Mouse (Mus musculus) CH12.LX (cell line): Measurements from ENCODE around the gene Dnmbp. TPM values are rescaled to one million over a fixed set of nuclear protein-coding genes. Genes with fewer than 3 reads are reported as not detected.

Experiments used
- DNase-seq: peaks from one replicate; pipeline ENCODE4 v3.0.0-alpha.2; 2013; ENCODE audit errors: extremely low read depth
- H3K27ac ChIP-seq: 2 replicates; pipeline ENCODE4 v1.5.1; 2012; ENCODE audit warnings: low read depth, mild to moderate bottlenecking, control low read depth, moderate library complexity; ENCODE audit not compliant: insufficient read depth
- H3K27me3 ChIP-seq: replicated peaks from 2 replicates; pipeline ENCODE3; 2012; ENCODE audit warnings: inconsistent platforms
- H3K36me3 ChIP-seq, 2 experiments: replicated peaks in 1 of 2; 2 replicates each; pipeline versions ENCODE3 to v1.6.1; 2012; ENCODE audit warnings: inconsistent platforms in 1 of 2, low read length in 1 of 2, mild to moderate bottlenecking in 1 of 2, mixed read lengths in 1 of 2, moderate library complexity in 1 of 2; ENCODE audit not compliant: control insufficient read depth in 1 of 2, insufficient read depth in 1 of 2
- H3K4me1 ChIP-seq, 2 experiments: 2 replicates each; pipeline ENCODE4 v1.6.1; 2012; ENCODE audit warnings: inconsistent platforms in 1 of 2, moderate library complexity in 1 of 2; ENCODE audit not compliant: insufficient read depth in 2 of 2, control insufficient read depth in 1 of 2
- H3K4me2 ChIP-seq: 2 replicates; pipeline ENCODE4 v1.6.1; 2012; ENCODE audit warnings: low read depth, mild to moderate bottlenecking, control low read depth; ENCODE audit not compliant: poor library complexity, insufficient read depth, severe bottlenecking
- H3K4me3 ChIP-seq, 3 experiments: fragments of 150-350 bp in 1 of 3; sonication (generic) in 1 of 3; replicated peaks in 1 of 3; 2 replicates each; pipeline versions ENCODE3 to v1.5.1; 2011 to 2012; ENCODE audit warnings: low read depth in 2 of 3, low read length in 2 of 3, mild to moderate bottlenecking in 2 of 3, moderate library complexity in 2 of 3, control low read depth in 1 of 3, improper control_type of control experiment in 1 of 3, inconsistent platforms in 1 of 3, mixed read lengths in 1 of 3; ENCODE audit not compliant: poor library complexity in 1 of 3
- H3K79me2 ChIP-seq: replicated peaks from 2 replicates; pipeline ENCODE4 v1.6.1; 2012; ENCODE audit warnings: mild to moderate bottlenecking, moderate library complexity; ENCODE audit not compliant: control insufficient read depth, poor library complexity, insufficient read depth, severe bottlenecking; ENCODE audit errors: extremely low read depth
- H3K9ac ChIP-seq: 2 replicates; pipeline ENCODE4 v1.6.1; 2012; ENCODE audit warnings: low read depth, mild to moderate bottlenecking, control low read depth, moderate library complexity; ENCODE audit not compliant: insufficient read depth
- H3K9me3 ChIP-seq: replicated peaks from 2 replicates; pipeline ENCODE3; 2012; ENCODE audit warnings: low read length, inconsistent platforms, mixed read lengths
- CTCF ChIP-seq, 2 experiments: IDR thresholded peaks in 1 of 2; conservative IDR thresholded peaks in 1 of 2; 2 replicates each; pipeline ENCODE4 v1.5.1; 2011 to 2012; ENCODE audit warnings: low read depth in 2 of 2, low read length in 2 of 2, improper control_type of control experiment in 1 of 2, inconsistent platforms in 1 of 2, mild to moderate bottlenecking in 1 of 2, moderate library complexity in 1 of 2
- E2F4 ChIP-seq: IDR thresholded peaks from 2 replicates; pipeline ENCODE4 v1.6.1; 2011; ENCODE audit warnings: low read depth, low read length, improper control_type of control experiment; ENCODE audit not compliant: insufficient replicate concordance
- GABPA ChIP-seq: IDR thresholded peaks from 2 replicates; pipeline ENCODE4 v1.6.1; 2012; ENCODE audit warnings: low read depth, low read length, improper control_type of control experiment, inconsistent platforms; ENCODE audit not compliant: insufficient replicate concordance
- HCFC1 ChIP-seq: IDR thresholded peaks from 2 replicates; pipeline ENCODE4 v1.6.1; 2012; ENCODE audit warnings: low read depth, mild to moderate bottlenecking, inconsistent platforms, low read length, improper control_type of control experiment
- JUN ChIP-seq: IDR thresholded peaks from 2 replicates; pipeline ENCODE4 v1.6.1; 2011; ENCODE audit warnings: low read depth, mild to moderate bottlenecking, low read length, improper control_type of control experiment, moderate library complexity; ENCODE audit not compliant: insufficient read depth
- KAT2A ChIP-seq: IDR thresholded peaks from 2 replicates; pipeline ENCODE4 v1.6.1; 2012; ENCODE audit warnings: low read length, improper control_type of control experiment, inconsistent platforms; ENCODE audit not compliant: insufficient replicate concordance
- MAZ ChIP-seq: IDR thresholded peaks from 2 replicates; pipeline ENCODE4 v1.6.1; 2012; ENCODE audit warnings: low read depth, mild to moderate bottlenecking, inconsistent platforms, low read length, improper control_type of control experiment, moderate library complexity
- MEF2A ChIP-seq: IDR thresholded peaks from 2 replicates; pipeline ENCODE4 v1.6.1; 2014; ENCODE audit warnings: low read depth, mild to moderate bottlenecking, inconsistent platforms, low read length, improper control_type of control experiment, borderline replicate concordance
- MYC ChIP-seq: IDR thresholded peaks from 2 replicates; pipeline ENCODE4 v1.6.1; 2011; ENCODE audit warnings: low read depth, mild to moderate bottlenecking, improper control_type of control experiment, low read length
- NRF1 ChIP-seq: IDR thresholded peaks from 2 replicates; pipeline ENCODE4 v1.6.1; 2014; ENCODE audit warnings: low read depth, mild to moderate bottlenecking, inconsistent platforms, low read length, improper control_type of control experiment, moderate library complexity
- POLR2A ChIP-seq: IDR thresholded peaks from 2 replicates; pipeline ENCODE4 v1.6.1; 2011; ENCODE audit warnings: low read depth, mild to moderate bottlenecking, improper control_type of control experiment, low read length
- RCOR1 ChIP-seq: conservative IDR thresholded peaks from 2 replicates; pipeline ENCODE4 v1.6.1; 2012; ENCODE audit warnings: low read depth, mild to moderate bottlenecking, inconsistent platforms, low read length, improper control_type of control experiment
- UBTF ChIP-seq: IDR thresholded peaks from 2 replicates; pipeline ENCODE4 v1.6.1; 2012; ENCODE audit warnings: low read depth, mild to moderate bottlenecking, inconsistent platforms, low read length, improper control_type of control experiment, moderate library complexity
- USF2 ChIP-seq: conservative IDR thresholded peaks from 2 replicates; pipeline ENCODE4 v1.6.1; 2011; ENCODE audit warnings: low read depth, low read length, improper control_type of control experiment
- ZC3H11A ChIP-seq: IDR thresholded peaks from 2 replicates; pipeline ENCODE4 v1.6.1; 2012; ENCODE audit warnings: low read depth, mild to moderate bottlenecking, inconsistent platforms, low read length, improper control_type of control experiment
- ZKSCAN1 ChIP-seq: IDR thresholded peaks from 2 replicates; pipeline ENCODE4 v1.6.1; 2012; ENCODE audit warnings: low read depth, inconsistent platforms, low read length, improper control_type of control experiment, borderline replicate concordance
- dilution Hi-C: fragments of 300-500 bp; cut with MboI; formaldehyde crosslinking; loops from 2 replicates; pipeline ENCODE4 v1.14.3; 2020; ENCODE audit warnings: low sequenced_read_pairs; ENCODE audit not compliant: extremely low pct_unique_long_range_greater_than_20kb, extremely low pct_ligation_motif_present
- in situ Hi-C: fragments of 300-500 bp; cut with MboI; formaldehyde crosslinking; loops from 3 replicates; pipeline ENCODE4 v1.14.3; 2019; ENCODE audit warnings: low sequenced_read_pairs, low pct_ligation_motif_present, low pct_unique_long_range_greater_than_20kb, mixed read lengths
- polyA plus RNA-seq: library from polyadenylated mRNA; unstranded; fragments of >175 nt; gene quantifications from 2 replicates; pipeline ENCODE4 v1.2.1, GENCODE M21; 2012; ENCODE audit warnings: low read depth; ENCODE audit not compliant: insufficient read length
- total RNA-seq, 2 experiments: library from RNA; depleted of rRNA; stranded (reverse); fragments of 300-350 nt in 1 of 2; fragments of >200 nt in 1 of 2; gene quantifications; 2 replicates each; pipeline ENCODE4 v1.2.3; 2012 to 2014

The Dnmbp gene
- total and polyA plus RNA-seq, 3 experiments: 1.8 to 5.4 (median 2.3) TPM

DNA sequence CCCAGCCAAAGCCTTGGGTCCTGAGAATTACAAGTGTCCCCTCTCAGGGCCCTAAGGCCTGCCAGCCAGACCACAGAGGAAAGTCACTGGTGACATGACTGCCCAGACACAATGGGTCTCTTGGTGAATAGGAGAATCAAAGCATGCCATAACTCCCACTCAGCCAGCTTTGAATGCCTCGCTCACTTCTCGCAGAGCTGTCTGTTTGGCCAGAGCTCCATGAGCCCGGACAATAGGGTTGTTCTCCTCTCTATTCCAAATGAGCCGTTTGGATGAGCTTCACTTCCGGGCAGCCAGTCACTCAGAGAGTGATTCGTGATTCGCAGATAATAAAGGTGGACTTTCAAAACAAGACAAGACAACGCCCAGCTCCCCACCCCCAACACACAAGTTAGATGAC lies 34.9 kb downstream of the Dnmbp start:
- Histone ChIP-seq H3K79me2 (no peaks in the 10 kb centered on the region), H3K4me1 (peaks cover 0 to 3% of the 10 kb centered on the region in 2 experiments; a peak in 2 of 4 replicates), H3K9ac (no peak overlapping the region), H3K4me3 (no peak overlapping the region), H3K27me3 (no peaks in the 10 kb centered on the region), H3K4me2 (no peak overlapping the region), H3K27ac (no peak overlapping the region), H3K36me3 (peaks cover 0 to 62% of the 10 kb centered on the region in 2 experiments), H3K9me3 (no peaks in the 10 kb centered on the region)
- dilution Hi-C loops (no loop called here), in situ Hi-C loops (loop anchor here (10.0 kb wide), 1 partner anchor 150 kb away; the partner anchor contains the start of genes Cox15 and Cutc)
- DNase-seq: no peak
- TF ChIP-seq USF2 (no peak), MEF2A (no peak), JUN (no peak)

DNA sequence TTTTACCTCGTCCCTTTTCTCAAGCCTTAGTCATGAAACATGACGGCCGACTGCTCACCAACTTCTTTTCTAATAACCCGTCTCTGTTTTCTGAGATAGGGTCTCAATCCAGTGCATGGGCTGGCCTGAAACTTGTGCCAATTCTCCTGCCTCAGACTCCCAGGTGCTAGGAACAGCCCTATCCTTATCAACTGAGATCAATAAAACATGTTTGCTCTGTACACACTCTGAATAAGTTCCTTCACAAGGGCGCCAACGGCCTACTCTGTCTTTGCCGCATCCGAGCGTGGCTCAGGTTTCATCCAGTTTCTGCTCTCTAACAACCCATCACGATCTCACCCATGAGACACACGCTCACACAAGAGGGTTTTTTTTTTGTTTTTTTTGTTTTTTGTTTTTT lies 35.7 kb downstream of the Dnmbp start:
- H3K27me3 ChIP-seq: no peaks in the 10 kb centered on the region
- no peaks in the 10 kb centered on the region for H3K9me3 ChIP-seq
- no peak for TF ChIP-seq E2F4
- TF ChIP-seq ZC3H11A: no peak
- no peak for TF ChIP-seq UBTF
- no peak for TF ChIP-seq HCFC1
- TF ChIP-seq USF2: no peak
- TF ChIP-seq NRF1: no peak
- no peak for TF ChIP-seq MAZ
- TF ChIP-seq KAT2A: no peak
- TF ChIP-seq CTCF (conservative IDR thresholded peaks at IDR 0.05 in 1 of 2, IDR thresholded peaks at IDR 0.05 in 1 of 2; ENCODE audit: low read depth in 2 of 2, low read length in 2 of 2): no peak
- TF ChIP-seq POLR2A: no peak
- TF ChIP-seq GABPA: no peak
- TF ChIP-seq JUN: no peak
- TF ChIP-seq RCOR1: no peak
- no peak for TF ChIP-seq ZKSCAN1
- TF ChIP-seq MYC: no peak
- in situ Hi-C loops (loop anchor here (10.0 kb wide), 1 partner anchor 150 kb away; the partner anchor contains the start of genes Cox15 and Cutc), dilution Hi-C loops (no loop called here)
- H3K4me3 ChIP-seq: no peak overlapping the region
- peaks cover 0 to 3% of the 10 kb centered on the region in 2 experiments; a peak in 2 of 4 replicates for H3K4me1 ChIP-seq
- H3K79me2 ChIP-seq: no peaks in the 10 kb centered on the region
- DNase-seq: no peak
- no peak overlapping the region for H3K27ac ChIP-seq
- no peak overlapping the region for H3K4me2 ChIP-seq
- H3K36me3 ChIP-seq: peaks cover 0 to 62% of the 10 kb centered on the region in 2 experiments
- no peak overlapping the region for H3K9ac ChIP-seq
